Mouse (Mus musculus) thymus, adult 2 months (tissue): ENCODE data around the gene Atp12a.

ENCODE experiments used
- CTCF ChIP-seq: fragments of 200-500 bp; IDR thresholded peaks from 2 replicates; pipeline ENCODE4 v1.5.1; 2012; ENCODE audit warnings: mild to moderate bottlenecking, control low read depth, low read length, moderate library complexity, borderline replicate concordance; ENCODE audit not compliant: control insufficient read depth, poor library complexity, insufficient read depth; ENCODE audit errors: extremely low read depth
- POLR2A ChIP-seq: fragments of 200-500 bp; IDR thresholded peaks from 2 replicates; pipeline ENCODE4 v1.6.1; 2012; ENCODE audit warnings: mild to moderate bottlenecking, low read length, control low read depth, moderate library complexity; ENCODE audit not compliant: control insufficient read depth, poor library complexity, insufficient read depth; ENCODE audit errors: extremely low read depth

GRCm38 (mm10) chr14:56359131-56359530 is 5.7 kb upstream of the Atp12a start:
- TF ChIP-seq CTCF = no peak
- TF ChIP-seq POLR2A = no peak
